Comparison of ENCODE assay signal across 35 mouse cellular contexts in genomic region chr15:100116325-100116724, GRCm38 (mm10).
"Had no signal": no experiment of that assay in that cellular context is flagged by ENCODE, and none has a peak within 500 bp of the region (broad histone marks: within the 10 kb centered on the region; RNA-seq: fewer than 3 reads in every experiment).

No protein-coding gene starts in this region.

- ATAC-seq: hindbrain, embryonic 16.5 days; hindbrain, postnatal 0 days; inflammation-experienced regulatory T-cells, adult 6 months; intestine, embryonic 15.5 days; intestine, embryonic 16.5 days; intestine, postnatal 0 days had no signal

- H3K9me3 ChIP-seq: heart, embryonic 10.5 days; heart, embryonic 12.5 days; heart, embryonic 13.5 days; heart, embryonic 15.5 days; hindbrain, embryonic 10.5 days; hindbrain, embryonic 12.5 days; hindbrain, embryonic 13.5 days; hindbrain, embryonic 15.5 days; intestine, embryonic 15.5 days; kidney, embryonic 15.5 days had no signal

- DNase-seq: heart, postnatal 10 days; heart, postnatal 14 days; heart, postnatal 36 days; heart, postnatal 4 days; kidney, adult 11 months; kidney, adult 18-20 months; kidney, adult 2 months; kidney, adult 8-10 months; kidney, adult 9 months; kidney, postnatal 10 days; kidney, postnatal 14 days; kidney, postnatal 25 days; kidney, postnatal 36 days; kidney, postnatal 4 days; layer of hippocampus, adult 9-11 months; layer of hippocampus, postnatal 36 days had no signal

- H3K27me3 ChIP-seq: heart, embryonic 12.5 days; heart, embryonic 13.5 days; heart, embryonic 15.5 days; hindbrain, embryonic 12.5 days; hindbrain, embryonic 13.5 days; hindbrain, embryonic 15.5 days; intestine, embryonic 15.5 days; kidney, embryonic 15.5 days had no signal

- H3K4me2 ChIP-seq: heart, embryonic 11.5 days; heart, embryonic 12.5 days; heart, embryonic 13.5 days; heart, embryonic 15.5 days; hindbrain, embryonic 12.5 days; hindbrain, embryonic 13.5 days; hindbrain, embryonic 14.5 days; hindbrain, embryonic 15.5 days; intestine, embryonic 15.5 days; kidney, embryonic 15.5 days had no signal

- H3K9ac ChIP-seq: heart, embryonic 12.5 days; heart, embryonic 13.5 days; heart, embryonic 15.5 days; hindbrain, embryonic 12.5 days; hindbrain, embryonic 13.5 days; hindbrain, embryonic 14.5 days; hindbrain, embryonic 15.5 days; intestine, embryonic 15.5 days; kidney, embryonic 15.5 days had no signal

- H3K4me3 ChIP-seq: heart, embryonic 10.5 days; heart, embryonic 12.5 days; heart, embryonic 13.5 days; heart, embryonic 15.5 days; hindbrain, embryonic 10.5 days; hindbrain, embryonic 12.5 days; hindbrain, embryonic 13.5 days; hindbrain, embryonic 15.5 days; intestine, embryonic 15.5 days; kidney, embryonic 15.5 days; layer of hippocampus, adult 2 months had no signal

- H3K27ac ChIP-seq: heart, embryonic 10.5 days; heart, embryonic 13.5 days; heart, embryonic 15.5 days; hindbrain, embryonic 10.5 days; hindbrain, embryonic 12.5 days; hindbrain, embryonic 13.5 days; hindbrain, embryonic 14.5 days; hindbrain, embryonic 15.5 days; hindbrain, postnatal 0 days; intestine, embryonic 15.5 days; kidney, embryonic 15.5 days; kidney, postnatal 0 days; layer of hippocampus, adult 2 months had no signal
